Mouse (Mus musculus) neural tube, embryonic 13.5 days (tissue): Measurements from ENCODE around the gene Bicdl1. TPM values are rescaled to one million over a fixed set of nuclear protein-coding genes. Genes with fewer than 3 reads are reported as not detected.

Experiments used
- ATAC-seq: fragments of 200-750 bp; cut with Nextera tagmentation; 2 replicates; pipeline ENCODE4 v1.8.0; 2017; ENCODE audit warnings: low read depth, mild to moderate bottlenecking, moderate TSS enrichment, moderate library complexity
- H3K27ac ChIP-seq: fragments of 300-500 bp; sonication (generic); replicated peaks from 2 replicates; pipeline ENCODE4 v1.5.1; 2015; ENCODE audit warnings: moderate library complexity, mild to moderate bottlenecking, inconsistent platforms
- H3K27me3 ChIP-seq: fragments of 300-500 bp; sonication (generic); 2 replicates; pipeline ENCODE4 v1.6.1; 2015; ENCODE audit warnings: mild to moderate bottlenecking, inconsistent platforms
- H3K36me3 ChIP-seq: fragments of 300-500 bp; sonication (generic); 2 replicates; pipeline ENCODE4 v1.6.1; 2015; ENCODE audit warnings: mild to moderate bottlenecking, inconsistent platforms
- H3K4me1 ChIP-seq: fragments of 300-500 bp; sonication (generic); replicated peaks from 2 replicates; pipeline ENCODE4 v1.6.1; 2015; ENCODE audit warnings: inconsistent platforms
- H3K4me2 ChIP-seq: fragments of 300-500 bp; sonication (generic); 2 replicates; pipeline ENCODE4 v1.6.1; 2015; ENCODE audit warnings: inconsistent platforms, mild to moderate bottlenecking, moderate library complexity
- H3K4me3 ChIP-seq: fragments of 300-500 bp; sonication (generic); 2 replicates; pipeline ENCODE4 v1.5.1; 2015; ENCODE audit warnings: mild to moderate bottlenecking, inconsistent platforms
- H3K9ac ChIP-seq: fragments of 300-500 bp; sonication (generic); 2 replicates; pipeline ENCODE4 v1.6.1; 2015; ENCODE audit warnings: moderate library complexity, mild to moderate bottlenecking, inconsistent platforms
- H3K9me3 ChIP-seq: fragments of 300-500 bp; sonication (generic); 2 replicates; pipeline ENCODE4 v1.6.1; 2016; ENCODE audit warnings: inconsistent platforms
- WGBS: fragments of 180-500 bp; shearing (Covaris S2); methylation state at CpG from one replicate; pipeline ENCODE4 v1.1.7; 2015; 5-methylcytosine and 5-hydroxymethylcytosine counted together
- microRNA-seq: library from miRNA; unstranded; fragments of <30 nt; microRNA quantifications from one replicate; pipeline ENCODE4, GENCODE M21; 2016
- polyA plus RNA-seq: library from polyadenylated mRNA; unstranded; fragments of >200 nt; fragmentation: Nextera tagmentation; extraction: Ambion mirVana; gene quantifications from 2 replicates; pipeline ENCODE4 v1.2.1, GENCODE M21; 2015

The Bicdl1 gene
- polyA plus RNA-seq, 1 experiment from 2014 or later, result 23.0 TPM

DNA sequence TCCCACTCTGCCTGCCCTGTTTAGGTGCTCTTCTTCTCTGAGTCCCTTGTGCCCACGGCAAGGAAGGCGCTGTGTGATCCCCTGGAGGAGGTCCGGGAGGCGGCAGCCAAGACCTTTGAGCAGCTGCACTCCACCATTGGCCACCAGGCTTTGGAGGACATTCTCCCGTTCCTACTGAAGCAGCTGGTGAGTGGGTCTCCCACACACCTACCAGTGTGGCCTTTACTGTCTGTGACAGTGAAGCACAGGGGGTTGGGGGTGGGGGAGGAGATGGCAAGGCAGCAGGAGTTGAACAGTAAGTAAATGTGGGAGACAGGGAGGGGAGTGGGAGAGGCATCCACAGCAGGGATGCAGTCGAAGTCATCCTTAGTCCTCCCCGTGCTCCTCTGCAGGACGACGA lies 118.1 kb downstream of the Bicdl1 start:
- Histone ChIP-seq H3K9ac (no peak overlapping the region), H3K27ac (no peak overlapping the region), H3K4me2 (no peak overlapping the region), H3K27me3 (no peaks in the 10 kb centered on the region), H3K9me3 (no peaks in the 10 kb centered on the region), H3K4me1 (no peaks in the 10 kb centered on the region), H3K4me3 (no peak overlapping the region), H3K36me3 (peaks cover 100% of the 10 kb centered on the region)
- ATAC-seq, result no peak
- 93% methylated on average over 9 of the region's 9 CpGs for WGBS

- Histone ChIP-seq H3K27ac (no peak overlapping the region), H3K9me3 (no peaks in the 10 kb centered on the region), H3K9ac (no peak overlapping the region), H3K36me3 (peaks cover 99% of the 10 kb centered on the region), H3K4me2 (no peak overlapping the region), H3K4me3 (no peak overlapping the region), H3K4me1 (no peaks in the 10 kb centered on the region), H3K27me3 (no peaks in the 10 kb centered on the region)
- WGBS, result 93% methylated on average over 11 of the region's 11 CpGs
- no peak for ATAC-seq
Measured at GRCm38 (mm10) chr5:115611566-115611965, 119.9 kb downstream of the Bicdl1 start.

GRCm38 (mm10) chr5:115603561-115603960 lies 127.9 kb downstream of the Bicdl1 start:
- Histone ChIP-seq H3K9me3 (no peaks in the 10 kb centered on the region), H3K27me3 (no peaks in the 10 kb centered on the region), H3K4me1 (no peaks in the 10 kb centered on the region), H3K36me3 (peaks cover 92% of the 10 kb centered on the region), H3K4me2 (no peak overlapping the region), H3K27ac (no peak overlapping the region), H3K9ac (no peak overlapping the region), H3K4me3 (no peak overlapping the region)
- 92% methylated on average over 6 of the region's 6 CpGs for WGBS
- no peak for ATAC-seq

Small RNA genes within 50 kb of the gene (microRNA-seq; reads per million reads assigned to microRNA genes)
- gene Mir7030, result not detected

Other genes starting within 250 kb of the Bicdl1 start
- gene Sirt4, start 246.9 kb downstream of the Bicdl1 start, polyA plus RNA-seq, result 26.8 and 33.0 TPM in 2 replicates
- gene Pxn, start 224.9 kb downstream of the Bicdl1 start, polyA plus RNA-seq, result 26.5 and 26.6 TPM in 2 replicates
- gene Rplp0, start 172.2 kb downstream of the Bicdl1 start, polyA plus RNA-seq, result 767 and 869 TPM in 2 replicates
- 36.5 and 39.3 TPM in 2 replicates for gene Gcn1l1, start 166.4 kb downstream of the Bicdl1 start, polyA plus RNA-seq
- 17.1 and 18.5 TPM in 2 replicates for gene Rab35, start 99.7 kb downstream of the Bicdl1 start, polyA plus RNA-seq
- 16.6 and 18.6 TPM in 2 replicates for gene Cit, start 113.7 kb upstream of the Bicdl1 start, polyA plus RNA-seq